Mouse (Mus musculus) neural tube, embryonic 14.5 days (tissue): ENCODE measurements around the gene Ppp1r13l. TPM values are rescaled to one million over a fixed set of nuclear protein-coding genes. Genes with fewer than 3 reads are reported as not detected.

Experiments
- ATAC-seq: fragments of 200-750 bp; cut with Nextera tagmentation; 2 replicates; pipeline ENCODE4 v1.8.0; 2017; ENCODE audit warnings: low read depth, mild to moderate bottlenecking, moderate TSS enrichment, moderate library complexity
- H3K27ac ChIP-seq: fragments of 300-500 bp; sonication (generic); 2 replicates; pipeline ENCODE4 v1.5.1; 2014; ENCODE audit warnings: low read depth, mild to moderate bottlenecking, control low read depth, low read length, moderate library complexity, mixed read lengths
- H3K27me3 ChIP-seq: fragments of 300-500 bp; sonication (generic); 2 replicates; pipeline ENCODE4 v1.6.1; 2014; ENCODE audit warnings: low read length; ENCODE audit not compliant: control insufficient read depth, insufficient read depth
- H3K36me3 ChIP-seq: fragments of 300-500 bp; sonication (generic); 2 replicates; pipeline ENCODE4 v1.6.1; 2014; ENCODE audit warnings: low read length, mixed read lengths; ENCODE audit not compliant: control insufficient read depth, insufficient read depth
- H3K4me1 ChIP-seq: fragments of 300-500 bp; sonication (generic); 2 replicates; pipeline ENCODE4 v1.6.1; 2014; ENCODE audit warnings: low read length; ENCODE audit not compliant: control insufficient read depth, insufficient read depth
- H3K4me2 ChIP-seq: fragments of 300-500 bp; sonication (generic); 2 replicates; pipeline ENCODE4 v1.6.1; 2014; ENCODE audit warnings: mild to moderate bottlenecking, low read depth, low read length, control low read depth
- H3K4me3 ChIP-seq: fragments of 300-500 bp; sonication (generic); 2 replicates; pipeline ENCODE4 v1.5.1; 2014; ENCODE audit warnings: low read depth, low read length, control low read depth, mixed read lengths
- H3K9ac ChIP-seq: fragments of 300-500 bp; sonication (generic); replicated peaks from 2 replicates; pipeline ENCODE4 v1.6.1; 2014; ENCODE audit warnings: low read depth, mild to moderate bottlenecking, control low read depth, low read length, mixed read lengths
- H3K9me3 ChIP-seq: fragments of 300-500 bp; sonication (generic); 2 replicates; pipeline ENCODE4 v1.6.1; 2016; ENCODE audit warnings: low read length; ENCODE audit not compliant: control insufficient read depth
- WGBS: fragments of 180-500 bp; shearing (Covaris S2); extraction: QIAGEN DNeasy Blood & Tissue Kit; methylation state at CpG from one replicate; pipeline ENCODE4 v1.1.7; 2014; 5-methylcytosine and 5-hydroxymethylcytosine counted together
- polyA plus RNA-seq: library from polyadenylated mRNA; unstranded; fragments of >200 nt; fragmentation: Nextera tagmentation; extraction: Ambion mirVana; gene quantifications from 2 replicates; pipeline ENCODE4 v1.2.1, GENCODE M21; 2014

The Ppp1r13l gene
- polyA plus RNA-seq, 1 experiment from 2014 or later = 1.4 TPM

- Histone ChIP-seq H3K4me1 (peaks cover 10% of the 10 kb centered on the region; the same call in 1 of the 2 replicates), H3K36me3 (no peaks in the 10 kb centered on the region), H3K4me3 (no peak overlapping the region), H3K27ac (no peak overlapping the region), H3K4me2 (no peak overlapping the region), H3K9ac (no peak overlapping the region), H3K9me3 (no peaks in the 10 kb centered on the region), H3K27me3 (no peaks in the 10 kb centered on the region)
- no peak for ATAC-seq
Observed at GRCm38 (mm10) chr7:19328425-19328824, 31.1 kb upstream of the Ppp1r13l start.

GRCm38 (mm10) chr7:19331910-19332309, 27.6 kb upstream of the Ppp1r13l start:
- ATAC-seq = no peak
- H3K9me3 ChIP-seq = no peaks in the 10 kb centered on the region
- WGBS = 66% methylated on average over 2 of the region's 2 CpGs

GRCm38 (mm10) chr7:19332709-19333352, 26.7 kb upstream of the Ppp1r13l start:
- under 1% methylated on average over 52 of the region's 52 CpGs for WGBS
- Histone ChIP-seq H3K4me1 (peaks cover 4% of the 10 kb centered on the region), H3K27ac (peak overlapping the region; percentile 78), H3K4me2 (peak overlapping the region; percentile 69), H3K9me3 (no peaks in the 10 kb centered on the region), H3K27me3 (no peaks in the 10 kb centered on the region), H3K4me3 (peak overlapping the region; percentile 61), H3K36me3 (no peaks in the 10 kb centered on the region), H3K9ac (peak overlapping the region; percentile 92)
- peak; percentile 50 for ATAC-seq

More at GRCm38 (mm10) chr7:19331910-19332309, 27.6 kb upstream of the Ppp1r13l start:
- no peak overlapping the region for H3K27ac ChIP-seq
- no peak overlapping the region for H3K4me2 ChIP-seq
- H3K4me1 ChIP-seq = peaks cover 8% of the 10 kb centered on the region
- H3K9ac ChIP-seq = no peak overlapping the region
- no peaks in the 10 kb centered on the region for H3K36me3 ChIP-seq
- H3K27me3 ChIP-seq = no peaks in the 10 kb centered on the region
- H3K4me3 ChIP-seq = no peak overlapping the region

GRCm38 (mm10) chr7:19335583-19335982, 24.0 kb upstream of the Ppp1r13l start:
- Histone ChIP-seq H3K4me2 (no peak overlapping the region), H3K27ac (no peak overlapping the region), H3K9me3 (no peaks in the 10 kb centered on the region), H3K27me3 (no peaks in the 10 kb centered on the region), H3K9ac (no peak overlapping the region), H3K4me1 (peaks cover 4% of the 10 kb centered on the region), H3K36me3 (no peaks in the 10 kb centered on the region), H3K4me3 (no peak overlapping the region)
- 39% methylated on average over 3 of the region's 3 CpGs for WGBS
- ATAC-seq = no peak

- Histone ChIP-seq H3K27ac (no peak overlapping the region), H3K27me3 (peaks cover 6% of the 10 kb centered on the region), H3K4me3 (no peak overlapping the region), H3K4me1 (peaks cover 12% of the 10 kb centered on the region), H3K4me2 (no peak overlapping the region), H3K9ac (no peak overlapping the region), H3K36me3 (no peaks in the 10 kb centered on the region), H3K9me3 (no peaks in the 10 kb centered on the region)
- no peak for ATAC-seq
- WGBS = 59% methylated on average over 10 of the region's 10 CpGs
Observed at GRCm38 (mm10) chr7:19337122-19337521, 22.4 kb upstream of the Ppp1r13l start.

- H3K4me2 ChIP-seq = no peak overlapping the region
- no peaks in the 10 kb centered on the region for H3K36me3 ChIP-seq
- ATAC-seq = no peak
- no peak overlapping the region for H3K27ac ChIP-seq
- WGBS = 59% methylated on average over 2 of the region's 2 CpGs
- peaks cover 16% of the 10 kb centered on the region for H3K4me1 ChIP-seq
- no peak overlapping the region for H3K4me3 ChIP-seq
- H3K9me3 ChIP-seq = no peaks in the 10 kb centered on the region
- no peak overlapping the region for H3K9ac ChIP-seq
- H3K27me3 ChIP-seq = peaks cover 6% of the 10 kb centered on the region
Observed at GRCm38 (mm10) chr7:19338060-19338459, 21.5 kb upstream of the Ppp1r13l start.

- Histone ChIP-seq H3K9ac (no peak overlapping the region), H3K4me1 (peaks cover 14% of the 10 kb centered on the region), H3K27ac (no peak overlapping the region), H3K4me3 (no peak overlapping the region), H3K4me2 (no peak overlapping the region), H3K9me3 (no peaks in the 10 kb centered on the region), H3K27me3 (peaks cover 6% of the 10 kb centered on the region), H3K36me3 (no peaks in the 10 kb centered on the region)
- ATAC-seq = no peak
- WGBS = 81% methylated on average over 7 of the region's 7 CpGs
Observed at GRCm38 (mm10) chr7:19338596-19338995, 21.0 kb upstream of the Ppp1r13l start.

GRCm38 (mm10) chr7:19341250-19341649, 18.3 kb upstream of the Ppp1r13l start:
- H3K9me3 ChIP-seq = no peaks in the 10 kb centered on the region
- H3K9ac ChIP-seq = no peak overlapping the region
- H3K4me3 ChIP-seq = no peak overlapping the region
- no peak overlapping the region for H3K27ac ChIP-seq
- peaks cover 24% of the 10 kb centered on the region; the same call in 1 of the 2 replicates for H3K4me1 ChIP-seq
- H3K4me2 ChIP-seq = peak overlapping the region; percentile 91
- peaks cover 6% of the 10 kb centered on the region for H3K27me3 ChIP-seq
- no peak for ATAC-seq
- WGBS = 17% methylated on average over 10 of the region's 10 CpGs
- no peaks in the 10 kb centered on the region for H3K36me3 ChIP-seq

GRCm38 (mm10) chr7:19341761-19342409, 17.7 kb upstream of the Ppp1r13l start:
- Histone ChIP-seq H3K4me2 (peak overlapping the region; percentile 91), H3K9me3 (no peaks in the 10 kb centered on the region), H3K27me3 (peaks cover 6% of the 10 kb centered on the region), H3K9ac (peak overlapping the region; percentile 34; the same call in 1 of the 2 replicates), H3K4me3 (peak overlapping the region; percentile 37), H3K4me1 (peaks cover 28% of the 10 kb centered on the region; the same call in 1 of the 2 replicates), H3K36me3 (no peaks in the 10 kb centered on the region), H3K27ac (no peak overlapping the region)
- 1% methylated on average over 41 of the region's 41 CpGs for WGBS
- no peak for ATAC-seq
